Mouse (Mus musculus) liver, embryonic 15.5 days (tissue): Measurements from ENCODE around the gene Pls1. TPM values are rescaled to one million over a fixed set of nuclear protein-coding genes. Genes with fewer than 3 reads are reported as not detected.

ENCODE experiments used
- ATAC-seq: fragments of 200-750 bp; cut with Nextera tagmentation; 2 replicates; pipeline ENCODE4 v1.8.0; 2017; ENCODE audit warnings: moderate number of reproducible peaks, mild to moderate bottlenecking, moderate library complexity; ENCODE audit not compliant: insufficient read depth
- H3K27ac ChIP-seq: fragments of 300-500 bp; sonication (generic); replicated peaks from 2 replicates; pipeline ENCODE4 v1.5.1; 2015; ENCODE audit warnings: mild to moderate bottlenecking, inconsistent platforms
- H3K27me3 ChIP-seq: fragments of 300-500 bp; sonication (generic); 2 replicates; pipeline ENCODE4 v1.6.1; 2015; ENCODE audit warnings: mild to moderate bottlenecking, inconsistent platforms
- H3K36me3 ChIP-seq: fragments of 300-500 bp; sonication (generic); replicated peaks from 2 replicates; pipeline ENCODE4 v1.6.1; 2015; ENCODE audit warnings: moderate library complexity, mild to moderate bottlenecking, inconsistent platforms
- H3K4me1 ChIP-seq: fragments of 300-500 bp; sonication (generic); replicated peaks from 2 replicates; pipeline ENCODE4 v1.6.1; 2015; ENCODE audit warnings: inconsistent platforms
- H3K4me2 ChIP-seq: fragments of 300-500 bp; sonication (generic); 2 replicates; pipeline ENCODE4 v1.6.1; 2015; ENCODE audit warnings: moderate library complexity, mild to moderate bottlenecking, inconsistent platforms
- H3K4me3 ChIP-seq: fragments of 300-500 bp; sonication (generic); replicated peaks from 2 replicates; pipeline ENCODE4 v1.5.1; 2015; ENCODE audit warnings: mild to moderate bottlenecking, inconsistent platforms
- H3K9ac ChIP-seq: fragments of 300-500 bp; sonication (generic); 2 replicates; pipeline ENCODE4 v1.6.1; 2015; ENCODE audit warnings: moderate library complexity, mild to moderate bottlenecking, inconsistent platforms
- H3K9me3 ChIP-seq: fragments of 300-500 bp; sonication (generic); replicated peaks from 2 replicates; pipeline ENCODE4 v1.6.1; 2016; ENCODE audit warnings: inconsistent platforms
- WGBS: fragments of 180-500 bp; shearing (Covaris S2); methylation state at CpG from one replicate; pipeline ENCODE4 v1.1.7; 2015; ENCODE audit warnings: mixed read lengths; ENCODE audit not compliant: insufficient replicate concordance; 5-methylcytosine and 5-hydroxymethylcytosine counted together
- polyA plus RNA-seq: library from polyadenylated mRNA; unstranded; fragments of >200 nt; fragmentation: Nextera tagmentation; extraction: Ambion mirVana; gene quantifications from 2 replicates; pipeline ENCODE4 v1.2.1, GENCODE M21; 2015

The Pls1 gene
- polyA plus RNA-seq, 1 experiment from 2014 or later, result 14.9 TPM

GRCm38 (mm10) chr9:95762228-95762627, 82.9 kb downstream of the Pls1 start:
- WGBS, result 54% methylated on average over 3 of the region's 3 CpGs
- H3K27me3 ChIP-seq, result no peaks in the 10 kb centered on the region
- no peaks in the 10 kb centered on the region for H3K36me3 ChIP-seq
- H3K4me3 ChIP-seq, result no peak overlapping the region
- H3K9me3 ChIP-seq, result no peaks in the 10 kb centered on the region
- H3K9ac ChIP-seq, result no peak overlapping the region
- no peak overlapping the region for H3K27ac ChIP-seq
- H3K4me1 ChIP-seq, result no peaks in the 10 kb centered on the region
- H3K4me2 ChIP-seq, result no peak overlapping the region
- no peak for ATAC-seq

DNA sequence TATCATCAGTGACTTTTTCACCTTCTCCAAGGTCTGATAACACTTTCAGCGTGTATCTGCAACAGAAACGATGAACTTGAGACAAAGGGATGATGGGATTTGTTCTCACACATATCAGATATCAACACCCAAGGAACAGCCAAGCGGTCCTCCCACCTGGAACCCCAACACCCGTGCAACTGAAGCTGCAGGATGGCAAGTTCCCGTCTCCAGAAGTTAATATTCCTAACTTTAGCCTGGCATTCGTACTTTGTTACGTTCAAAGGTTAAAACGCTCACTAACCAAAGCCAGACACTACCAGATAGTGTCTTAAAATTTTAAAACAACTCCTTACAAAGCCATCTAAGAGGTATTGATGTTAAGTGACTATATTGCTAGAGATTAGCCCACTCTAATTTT, 83.7 kb downstream of the Pls1 start:
- Histone ChIP-seq H3K9me3 (no peaks in the 10 kb centered on the region), H3K27me3 (no peaks in the 10 kb centered on the region), H3K4me2 (no peak overlapping the region), H3K9ac (no peak overlapping the region), H3K27ac (no peak overlapping the region), H3K4me3 (no peak overlapping the region), H3K36me3 (no peaks in the 10 kb centered on the region), H3K4me1 (no peaks in the 10 kb centered on the region)
- WGBS, result 69% methylated on average over 8 of the region's 8 CpGs
- ATAC-seq, result no peak

DNA sequence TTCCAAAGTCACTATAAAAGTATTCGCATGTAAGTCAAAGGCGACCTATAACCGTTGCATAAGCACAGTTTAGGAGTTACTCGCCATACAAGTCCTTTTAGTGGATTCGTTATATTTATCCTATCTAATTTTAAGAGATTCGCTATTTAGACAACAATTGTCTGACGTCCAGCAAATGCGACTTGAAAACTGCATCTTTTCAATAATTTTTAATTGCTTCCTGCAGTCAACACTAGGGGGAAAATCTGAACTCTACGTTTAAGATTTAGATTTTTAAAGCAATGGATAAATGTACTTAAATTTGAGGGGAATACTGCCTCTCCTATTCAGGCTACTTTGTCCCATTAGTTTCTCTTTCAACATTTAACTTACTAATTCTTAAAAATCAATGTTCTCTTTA, 94.4 kb downstream of the Pls1 start:
- 36% methylated on average over 9 of the region's 9 CpGs for WGBS
- Histone ChIP-seq H3K4me1 (peaks cover 13% of the 10 kb centered on the region), H3K27me3 (peaks cover 45% of the 10 kb centered on the region), H3K4me2 (peak overlapping the region; percentile 88; the same call in 1 of the 2 replicates), H3K9me3 (no peaks in the 10 kb centered on the region), H3K4me3 (no peak overlapping the region), H3K27ac (no peak overlapping the region), H3K9ac (no peak overlapping the region), H3K36me3 (no peaks in the 10 kb centered on the region)
- ATAC-seq, result no peak

- Histone ChIP-seq H3K36me3 (no peaks in the 10 kb centered on the region), H3K4me1 (peaks cover 13% of the 10 kb centered on the region), H3K9me3 (no peaks in the 10 kb centered on the region), H3K9ac (peak within 1 kb of the TSS; percentile 61; the same call in 1 of the 2 replicates), H3K27me3 (peaks cover 45% of the 10 kb centered on the region), H3K4me3 (peak within 1 kb of the TSS; percentile 65), H3K4me2 (peak within 1 kb of the TSS; percentile 88), H3K27ac (0 out of 2 replicates have a peak within 1 kb of the TSS, but pooled peaks have one; percentile 22)
- under 1% methylated on average over 55 of the region's 56 CpGs for WGBS
- ATAC-seq, result peak; percentile 91
Measured at GRCm38 (mm10) chr9:95750037-95750511, 95.0 kb downstream of the Pls1 start, which contains the start of gene Trpc1. Gene Trpc1, minus strand, starts transcription at chr9:95750375.

GRCm38 (mm10) chr9:95749461-95749928, 95.6 kb downstream of the Pls1 start:
- Histone ChIP-seq H3K9me3 (no peaks in the 10 kb centered on the region), H3K4me2 (peak overlapping the region; percentile 88), H3K4me3 (peak overlapping the region; percentile 65), H3K27me3 (peaks cover 45% of the 10 kb centered on the region), H3K4me1 (peaks cover 13% of the 10 kb centered on the region), H3K27ac (no peak overlapping the region), H3K9ac (peak overlapping the region; percentile 61; the same call in 1 of the 2 replicates), H3K36me3 (no peaks in the 10 kb centered on the region)
- peak; percentile 47 for ATAC-seq
- WGBS, result 4% methylated on average over 34 of the region's 34 CpGs

DNA sequence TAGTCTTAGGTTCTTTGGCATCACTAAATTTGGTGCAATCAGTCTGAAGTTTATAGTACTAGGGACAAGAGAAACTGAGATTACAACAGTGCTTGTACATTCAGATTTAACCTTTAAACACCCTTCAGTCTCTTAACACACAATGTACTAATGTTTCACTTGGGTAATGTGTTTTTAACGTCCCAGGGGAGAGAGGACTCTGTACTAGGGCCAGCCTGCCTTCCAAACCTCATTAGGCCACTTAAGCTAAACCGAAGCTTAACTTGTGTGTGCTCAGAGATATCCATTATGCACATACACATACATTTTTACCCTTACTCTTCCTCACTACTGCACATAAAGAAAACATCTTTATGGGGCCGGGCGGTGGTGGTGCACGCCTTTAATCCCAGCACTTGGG, 97.8 kb downstream of the Pls1 start:
- H3K27ac ChIP-seq, result no peak overlapping the region
- 60% methylated on average over 5 of the region's 5 CpGs for WGBS
- no peak overlapping the region for H3K9ac ChIP-seq
- peaks cover 13% of the 10 kb centered on the region for H3K4me1 ChIP-seq
- no peaks in the 10 kb centered on the region for H3K9me3 ChIP-seq
- ATAC-seq, result no peak
- H3K4me2 ChIP-seq, result no peak overlapping the region
- H3K4me3 ChIP-seq, result no peak overlapping the region
- peaks cover 41% of the 10 kb centered on the region for H3K27me3 ChIP-seq
- H3K36me3 ChIP-seq, result no peaks in the 10 kb centered on the region

DNA sequence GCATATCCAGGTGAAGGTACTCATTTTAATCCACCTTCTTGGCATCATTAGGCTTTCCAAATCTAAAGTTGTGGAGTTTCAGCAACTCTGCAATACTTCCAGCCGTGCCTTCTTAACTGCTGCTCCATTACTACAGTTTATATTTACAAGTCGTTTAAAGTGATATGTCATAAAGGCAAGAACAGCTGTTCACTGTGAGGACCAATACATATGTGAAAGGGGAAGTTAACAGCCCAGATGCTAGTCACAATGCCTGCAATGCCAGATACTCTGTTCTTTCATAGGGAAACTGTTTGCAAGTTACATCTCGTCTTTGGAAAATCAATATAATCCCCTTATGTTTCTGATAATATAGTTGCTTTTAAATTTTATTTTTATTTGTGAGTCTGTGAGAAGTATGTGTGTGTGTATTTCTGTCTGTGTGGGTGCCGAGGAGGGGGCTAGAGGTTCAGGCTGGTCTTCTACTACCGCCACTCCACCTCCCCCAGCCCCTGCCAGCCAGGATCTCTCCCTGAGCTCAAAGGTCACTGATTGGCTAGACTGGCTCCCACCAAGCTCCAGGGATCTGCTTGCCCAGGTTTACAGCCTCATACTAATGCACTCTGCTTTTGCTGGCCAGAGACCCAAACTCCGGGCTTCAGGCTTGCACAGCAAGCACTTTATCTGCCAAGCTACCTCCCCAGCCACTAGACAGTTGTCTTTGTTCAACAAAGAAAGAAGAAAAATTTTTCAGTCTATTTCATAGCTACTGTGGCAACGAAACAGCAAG, 100.1 kb downstream of the Pls1 start:
- WGBS, result 35% methylated on average over 7 of the region's 7 CpGs
- Histone ChIP-seq H3K4me3 (no peak overlapping the region), H3K4me2 (peak overlapping the region; percentile 8; the same call in 1 of the 2 replicates), H3K27me3 (peaks cover 23% of the 10 kb centered on the region), H3K9me3 (no peaks in the 10 kb centered on the region), H3K9ac (no peak overlapping the region), H3K36me3 (no peaks in the 10 kb centered on the region), H3K4me1 (peaks cover 8% of the 10 kb centered on the region), H3K27ac (no peak overlapping the region)
- no peak for ATAC-seq

DNA sequence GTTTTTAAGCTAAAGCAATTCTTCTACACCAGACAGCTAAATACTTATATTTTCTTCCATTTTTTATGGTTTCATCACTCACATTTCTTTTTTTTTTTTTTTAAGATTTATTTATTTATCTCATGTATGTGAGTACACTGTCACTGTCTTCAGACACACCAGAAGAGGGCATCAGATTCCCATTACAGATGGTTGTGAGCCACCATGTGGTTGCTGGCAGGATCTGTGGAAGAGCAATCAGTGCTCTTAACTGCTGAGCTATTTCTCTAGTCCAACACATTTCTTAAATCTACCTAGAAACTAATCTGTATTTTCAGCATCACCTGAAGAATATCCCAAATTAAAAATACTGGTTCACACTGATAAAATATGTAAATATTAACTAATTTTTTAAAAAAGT, 108.9 kb downstream of the Pls1 start:
- ATAC-seq, result no peak
- Histone ChIP-seq H3K9ac (no peak overlapping the region), H3K36me3 (0 out of 2 replicates have a peak, but pooled peaks cover 2% of the 10 kb centered on the region), H3K4me3 (no peak overlapping the region), H3K27me3 (no peaks in the 10 kb centered on the region), H3K4me2 (no peak overlapping the region), H3K4me1 (no peaks in the 10 kb centered on the region), H3K9me3 (no peaks in the 10 kb centered on the region), H3K27ac (no peak overlapping the region)

DNA sequence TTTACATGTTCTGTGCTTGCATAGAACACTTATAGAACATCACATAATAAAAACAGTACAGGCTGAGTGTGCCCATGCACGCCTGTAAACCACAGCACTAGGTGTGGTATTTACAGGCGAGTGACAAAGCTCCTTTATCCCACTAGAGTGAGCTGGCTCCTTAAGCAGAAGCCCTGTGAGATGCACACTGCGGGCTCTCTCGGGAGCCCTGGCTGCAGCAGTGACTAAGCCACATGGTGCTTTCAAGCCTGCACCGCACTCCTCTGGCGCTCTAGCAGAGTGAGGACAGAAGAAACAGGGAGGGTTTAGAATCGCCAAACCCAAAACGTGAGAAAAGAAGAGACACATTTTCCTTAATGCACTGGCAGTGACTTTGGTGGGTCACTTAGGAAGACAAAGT, 132.5 kb downstream of the Pls1 start:
- no peak overlapping the region for H3K27ac ChIP-seq
- H3K9me3 ChIP-seq, result no peaks in the 10 kb centered on the region
- no peaks in the 10 kb centered on the region for H3K36me3 ChIP-seq
- no peaks in the 10 kb centered on the region for H3K4me1 ChIP-seq
- no peak overlapping the region for H3K4me2 ChIP-seq
- ATAC-seq, result no peak
- 40% methylated on average over 8 of the region's 8 CpGs for WGBS
- H3K4me3 ChIP-seq, result no peak overlapping the region
- H3K27me3 ChIP-seq, result no peaks in the 10 kb centered on the region
- H3K9ac ChIP-seq, result no peak overlapping the region

GRCm38 (mm10) chr9:95708943-95709342, 136.2 kb downstream of the Pls1 start:
- H3K9me3 ChIP-seq, result no peaks in the 10 kb centered on the region
- no peaks in the 10 kb centered on the region for H3K27me3 ChIP-seq
- no peak for ATAC-seq
- H3K36me3 ChIP-seq, result no peaks in the 10 kb centered on the region
- no peak overlapping the region for H3K9ac ChIP-seq
- no peak overlapping the region for H3K4me3 ChIP-seq
- H3K4me1 ChIP-seq, result no peaks in the 10 kb centered on the region
- H3K27ac ChIP-seq, result no peak overlapping the region
- no peak overlapping the region for H3K4me2 ChIP-seq

DNA sequence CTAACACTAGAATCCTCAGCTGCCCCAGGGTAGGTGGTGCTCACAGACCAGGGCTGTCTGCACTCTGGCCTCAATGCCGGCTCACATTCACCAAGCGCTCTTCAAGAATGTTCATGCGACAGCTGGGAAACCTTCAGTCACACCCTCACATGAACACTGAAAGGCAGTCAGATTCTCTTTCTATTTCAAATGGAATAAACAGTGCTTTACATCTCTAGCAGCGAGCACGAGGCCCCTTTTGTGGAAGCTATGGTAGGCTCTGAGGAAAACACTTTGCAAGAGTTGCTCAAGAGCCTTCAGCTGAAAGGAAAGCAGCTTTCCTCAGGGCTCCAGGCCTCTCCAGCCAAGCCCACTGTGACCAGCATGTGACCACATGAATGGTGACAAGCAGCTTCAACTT, 139.7 kb downstream of the Pls1 start:
- Histone ChIP-seq H3K9ac (no peak overlapping the region), H3K36me3 (no peaks in the 10 kb centered on the region), H3K4me3 (no peak overlapping the region), H3K4me2 (no peak overlapping the region), H3K27ac (no peak overlapping the region), H3K27me3 (no peaks in the 10 kb centered on the region), H3K9me3 (no peaks in the 10 kb centered on the region), H3K4me1 (no peaks in the 10 kb centered on the region)
- 77% methylated on average over 5 of the region's 5 CpGs for WGBS
- no peak for ATAC-seq
